Mouse (Mus musculus) hindbrain, embryonic 11.5 days (tissue): Measurements from ENCODE around the gene Rbm6. TPM values are rescaled to one million over a fixed set of nuclear protein-coding genes. Genes with fewer than 3 reads are reported as not detected.

ENCODE experiments used
- ATAC-seq: fragments of 200-750 bp; cut with Nextera tagmentation; 2 replicates; pipeline ENCODE4 v1.8.0; 2017; ENCODE audit warnings: mild to moderate bottlenecking, moderate TSS enrichment, moderate library complexity; ENCODE audit not compliant: low FRiP score
- DNase-seq: peaks from one replicate; pipeline ENCODE4 v3.0.0-alpha.2; 2015; ENCODE audit warnings: low spot score
- H3K27ac ChIP-seq: fragments of 300-500 bp; sonication (generic); 2 replicates; pipeline ENCODE4 v1.5.1; 2014; ENCODE audit warnings: mild to moderate bottlenecking, low read depth, low read length
- H3K27me3 ChIP-seq: fragments of 300-500 bp; sonication (generic); 2 replicates; pipeline ENCODE4 v1.6.1; 2014; ENCODE audit warnings: mild to moderate bottlenecking, low read length, moderate library complexity, mixed read lengths; ENCODE audit not compliant: control insufficient read depth, insufficient read depth
- H3K36me3 ChIP-seq: fragments of 300-500 bp; sonication (generic); 2 replicates; pipeline ENCODE4 v1.6.1; 2014; ENCODE audit warnings: mild to moderate bottlenecking, low read length, moderate library complexity, mixed read lengths; ENCODE audit not compliant: control insufficient read depth, insufficient read depth
- H3K4me1 ChIP-seq: fragments of 300-500 bp; sonication (generic); replicated peaks from 2 replicates; pipeline ENCODE4 v1.6.1; 2014; ENCODE audit warnings: low read length, mixed read lengths; ENCODE audit not compliant: control insufficient read depth, insufficient read depth
- H3K4me2 ChIP-seq: fragments of 300-500 bp; sonication (generic); replicated peaks from 2 replicates; pipeline ENCODE4 v1.6.1; 2014; ENCODE audit warnings: mild to moderate bottlenecking, low read depth, low read length
- H3K4me3 ChIP-seq: fragments of 300-500 bp; sonication (generic); 2 replicates; pipeline ENCODE4 v1.5.1; 2014; ENCODE audit warnings: low read depth, low read length
- H3K9ac ChIP-seq: fragments of 300-500 bp; sonication (generic); 2 replicates; pipeline ENCODE4 v1.6.1; 2014; ENCODE audit warnings: low read depth, low read length
- H3K9me3 ChIP-seq: fragments of 300-500 bp; sonication (generic); 2 replicates; pipeline ENCODE4 v1.6.1; 2016; ENCODE audit warnings: low read length; ENCODE audit not compliant: control insufficient read depth
- WGBS: fragments of 180-500 bp; shearing (Covaris S2); extraction: QIAGEN DNeasy Blood & Tissue Kit; methylation state at CpG from one replicate; pipeline ENCODE4 v1.1.7; 2014; 5-methylcytosine and 5-hydroxymethylcytosine counted together
- polyA plus RNA-seq: library from polyadenylated mRNA; unstranded; fragments of >200 nt; fragmentation: Nextera tagmentation; extraction: Ambion mirVana; gene quantifications from 2 replicates; pipeline ENCODE4 v1.2.1, GENCODE M21; 2014

The Rbm6 gene
- polyA plus RNA-seq = 113 and 114 TPM in 2 replicates

DNA sequence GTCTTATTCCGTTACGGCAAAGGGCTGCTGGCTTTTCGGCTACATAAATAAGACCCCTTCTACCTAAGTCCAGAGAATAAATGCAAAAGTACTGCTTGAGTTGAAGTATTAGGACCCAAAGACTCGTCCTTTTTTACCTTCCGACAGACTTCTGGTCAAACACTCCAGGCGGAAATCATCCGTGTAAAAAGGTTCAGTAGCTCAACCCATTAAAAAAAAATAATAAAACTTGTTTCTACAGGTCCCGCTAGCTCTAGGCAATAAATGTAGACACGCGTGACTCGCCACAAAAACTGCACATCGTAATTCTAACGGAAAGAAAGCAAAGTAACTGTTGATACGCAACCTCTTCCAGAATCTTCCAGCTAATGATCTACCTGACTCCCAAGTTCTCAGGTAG lies at the start of gene Rbm6:
Gene Rbm6 (minus strand): TSS at position 101 of the 400 bp plus-strand sequence.
- H3K4me2 ChIP-seq = peak within 1 kb of the TSS; percentile 76
- H3K36me3 ChIP-seq = no peaks in the 10 kb centered on the region
- DNase-seq = no peak
- peaks cover 2% of the 10 kb centered on the region; the same call in 1 of the 2 replicates for H3K4me1 ChIP-seq
- ATAC-seq = no peak
- peak within 1 kb of the TSS; percentile 97 for H3K9ac ChIP-seq
- H3K27me3 ChIP-seq = no peaks in the 10 kb centered on the region
- 13% methylated on average over 14 of the region's 14 CpGs for WGBS
- H3K9me3 ChIP-seq = no peaks in the 10 kb centered on the region
- peak within 1 kb of the TSS; percentile 91 for H3K27ac ChIP-seq
- H3K4me3 ChIP-seq = peak within 1 kb of the TSS; percentile 99

GRCm38 (mm10) chr9:107919441-107919840 lies 46.4 kb upstream of the Rbm6 start:
- Histone ChIP-seq H3K9ac (no peak overlapping the region), H3K27ac (no peak overlapping the region), H3K27me3 (no peaks in the 10 kb centered on the region), H3K4me2 (no peak overlapping the region), H3K4me1 (no peaks in the 10 kb centered on the region), H3K9me3 (no peaks in the 10 kb centered on the region), H3K36me3 (no peaks in the 10 kb centered on the region), H3K4me3 (no peak overlapping the region)
- ATAC-seq (no peak), DNase-seq (no peak)
- 83% methylated on average over 5 of the region's 5 CpGs for WGBS

DNA sequence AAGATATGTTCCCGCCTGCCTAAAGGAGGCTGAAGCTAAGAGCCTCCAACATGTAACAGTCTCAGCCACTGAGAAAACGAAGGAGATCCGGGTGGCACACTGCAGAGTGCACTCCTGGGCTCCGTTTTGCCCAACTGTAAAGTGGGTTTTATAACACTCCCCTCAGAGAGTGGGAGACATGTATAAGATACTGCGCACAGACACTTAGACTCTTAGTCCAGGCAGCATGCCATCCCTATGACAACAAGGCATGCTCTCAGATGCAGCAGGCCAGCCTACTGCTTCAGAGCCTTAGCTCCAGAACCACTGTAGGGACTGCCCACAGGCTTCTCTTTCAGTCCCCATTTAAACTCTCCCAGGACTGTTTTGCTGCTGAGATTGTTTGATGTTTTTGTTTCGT lies 45.8 kb upstream of the Rbm6 start:
- H3K27ac ChIP-seq = no peak overlapping the region
- no peaks in the 10 kb centered on the region for H3K36me3 ChIP-seq
- no peak overlapping the region; the same call in 1 of the 2 replicates for H3K4me2 ChIP-seq
- no peaks in the 10 kb centered on the region for H3K4me1 ChIP-seq
- no peak for DNase-seq
- H3K4me3 ChIP-seq = no peak overlapping the region
- H3K9ac ChIP-seq = no peak overlapping the region
- H3K27me3 ChIP-seq = no peaks in the 10 kb centered on the region
- ATAC-seq = no peak
- 83% methylated on average over 6 of the region's 6 CpGs for WGBS
- H3K9me3 ChIP-seq = no peaks in the 10 kb centered on the region

DNA sequence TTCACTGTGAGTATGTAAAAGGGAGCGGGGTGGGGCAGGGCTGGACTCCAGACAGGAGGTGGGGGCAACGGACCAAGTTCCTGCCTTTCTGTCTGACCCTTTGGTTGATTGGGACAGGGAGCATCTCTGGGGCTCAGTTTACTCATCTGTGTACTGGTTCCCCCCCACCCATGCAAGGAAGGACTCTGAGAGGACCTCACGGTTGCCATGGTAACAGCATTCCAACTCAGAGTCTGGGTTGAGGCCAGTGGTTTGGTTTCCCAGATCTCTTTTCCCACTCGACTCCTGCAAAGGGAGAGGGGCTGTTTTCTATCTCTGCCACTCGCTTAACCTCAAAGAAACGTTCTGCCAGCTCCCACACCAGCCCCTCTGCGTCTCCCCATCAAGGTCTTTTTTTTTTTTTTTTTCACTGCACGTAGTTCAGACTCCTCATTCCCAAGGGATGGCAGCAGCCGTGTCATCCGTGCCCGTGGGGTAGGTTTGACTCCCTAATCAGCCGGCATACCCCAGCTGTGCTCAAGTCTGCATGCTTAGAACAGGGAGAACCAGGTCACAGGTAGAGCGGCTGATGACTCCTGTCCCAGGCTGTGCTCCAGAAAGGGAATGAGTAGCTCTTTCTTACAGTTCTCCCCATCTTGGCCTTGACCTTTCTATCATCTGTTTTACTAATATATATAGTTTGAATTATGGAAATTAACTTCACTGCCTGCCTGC lies 45.0 kb upstream of the Rbm6 start:
- peak; percentile 39 for DNase-seq
- Histone ChIP-seq H3K36me3 (no peaks in the 10 kb centered on the region), H3K9me3 (no peaks in the 10 kb centered on the region), H3K27ac (no peak overlapping the region), H3K4me2 (no peak overlapping the region), H3K27me3 (no peaks in the 10 kb centered on the region), H3K9ac (no peak overlapping the region), H3K4me1 (no peaks in the 10 kb centered on the region), H3K4me3 (no peak overlapping the region)
- no peak for ATAC-seq
- WGBS = 42% methylated on average over 13 of the region's 13 CpGs

- Histone ChIP-seq H3K9ac (no peak overlapping the region), H3K4me3 (no peak overlapping the region), H3K4me1 (no peaks in the 10 kb centered on the region), H3K36me3 (no peaks in the 10 kb centered on the region), H3K9me3 (no peaks in the 10 kb centered on the region), H3K27me3 (no peaks in the 10 kb centered on the region), H3K27ac (no peak overlapping the region), H3K4me2 (no peak overlapping the region)
- 84% methylated on average over 16 of the region's 16 CpGs for WGBS
- DNase-seq (no peak), ATAC-seq (no peak)
Observed at GRCm38 (mm10) chr9:107914764-107915420, 41.9 kb upstream of the Rbm6 start.

GRCm38 (mm10) chr9:107910025-107910769 lies 37.2 kb upstream of the Rbm6 start:
- Histone ChIP-seq H3K9me3 (no peaks in the 10 kb centered on the region), H3K4me2 (no peak overlapping the region), H3K4me3 (no peak overlapping the region), H3K9ac (no peak overlapping the region), H3K27me3 (peaks cover 3% of the 10 kb centered on the region; the same call in 1 of the 2 replicates), H3K36me3 (no peaks in the 10 kb centered on the region), H3K4me1 (peaks cover 12% of the 10 kb centered on the region; the same call in 1 of the 2 replicates), H3K27ac (no peak overlapping the region)
- ATAC-seq (no peak), DNase-seq (no peak)
- 91% methylated on average over 15 of the region's 15 CpGs for WGBS

GRCm38 (mm10) chr9:107908410-107909158 lies 35.5 kb upstream of the Rbm6 start:
- Histone ChIP-seq H3K4me1 (peaks cover 12% of the 10 kb centered on the region; the same call in 1 of the 2 replicates), H3K9me3 (no peaks in the 10 kb centered on the region), H3K27ac (no peak overlapping the region), H3K4me2 (no peak overlapping the region), H3K27me3 (peaks cover 3% of the 10 kb centered on the region; the same call in 1 of the 2 replicates), H3K36me3 (no peaks in the 10 kb centered on the region), H3K4me3 (no peak overlapping the region), H3K9ac (no peak overlapping the region)
- ATAC-seq (no peak), DNase-seq (no peak)
- 31% methylated on average over 18 of the region's 18 CpGs for WGBS

DNA sequence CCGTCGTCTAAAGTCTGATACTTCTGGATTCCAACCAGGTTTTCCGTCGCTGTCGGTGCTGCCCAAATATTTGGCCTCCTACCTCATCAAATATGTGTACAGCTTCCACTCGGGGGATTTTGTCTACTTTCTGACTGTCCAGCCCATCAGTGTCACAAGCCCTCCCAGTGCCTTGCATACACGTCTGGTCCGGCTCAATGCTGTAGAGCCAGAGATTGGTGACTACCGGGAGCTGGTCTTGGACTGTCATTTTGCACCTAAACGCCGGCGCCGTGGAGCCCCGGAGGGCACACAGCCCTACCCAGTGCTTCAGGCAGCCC lies 34.7 kb upstream of the Rbm6 start:
- Histone ChIP-seq H3K4me2 (no peak overlapping the region), H3K4me3 (no peak overlapping the region), H3K9me3 (no peaks in the 10 kb centered on the region), H3K4me1 (peaks cover 12% of the 10 kb centered on the region; the same call in 1 of the 2 replicates), H3K27me3 (peaks cover 3% of the 10 kb centered on the region; the same call in 1 of the 2 replicates), H3K27ac (no peak overlapping the region), H3K36me3 (no peaks in the 10 kb centered on the region), H3K9ac (no peak overlapping the region)
- WGBS = 78% methylated on average over 14 of the region's 14 CpGs
- no peak for ATAC-seq
- no peak for DNase-seq
